9 mouse cellular contexts compared by ENCODE assay signal in the genomic region with DNA sequence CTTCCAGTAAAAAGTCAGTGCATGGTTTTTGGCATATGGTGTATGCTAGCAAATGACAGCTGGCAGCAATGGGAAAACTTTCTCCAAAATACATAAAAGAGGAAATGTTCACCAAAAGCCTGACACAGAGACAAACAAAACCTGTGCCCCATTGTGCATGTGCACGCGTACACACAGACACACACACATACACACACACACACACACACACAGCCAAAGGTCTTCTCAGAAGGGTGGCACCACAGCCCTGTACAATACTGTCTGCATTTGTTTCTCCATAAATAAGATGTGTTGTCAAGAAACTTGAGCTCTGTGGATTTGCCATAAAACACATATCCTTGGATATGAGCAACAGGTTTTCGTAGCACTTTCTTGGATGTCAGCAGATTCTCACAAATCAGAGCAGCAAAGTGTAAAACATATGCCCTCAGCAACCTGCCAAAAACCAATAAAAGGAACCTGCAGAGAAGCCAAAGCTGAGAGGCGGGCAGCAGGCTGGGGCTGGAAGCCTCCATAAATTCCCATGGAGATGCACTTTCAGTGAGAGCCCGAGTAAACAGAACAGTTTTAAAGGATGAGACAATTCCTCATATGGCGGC.
DNase-seq lines count a peak whose midpoint lies in the region; ATAC-seq and TF ChIP-seq lines count a peak whose summit lies in the region.
"Had no signal": no experiment of that assay in that cellular context is flagged by ENCODE, and none has a peak within 500 bp of the region (broad histone marks: within the 10 kb centered on the region; RNA-seq: fewer than 3 reads in every experiment).

No protein-coding gene starts in this region.

- H3K9me3 ChIP-seq in hindbrain, postnatal 0 days (ENCODE audit: low read length): no peaks in the 10 kb centered on the region
- H3K9me3 ChIP-seq in hindbrain, embryonic 13.5 days: no peaks in the 10 kb centered on the region
- no peaks in the 10 kb centered on the region for H3K9me3 ChIP-seq in liver, embryonic 12.5 days (replicated peaks)
- H3K9me3 ChIP-seq: G1E had no signal

- no peak overlapping the region for H3K27ac ChIP-seq in hindbrain, postnatal 0 days
- H3K27ac ChIP-seq in hindbrain, embryonic 13.5 days: no peak overlapping the region
- H3K27ac ChIP-seq in liver, embryonic 12.5 days: no peak overlapping the region

- peak; percentile 70 for ATAC-seq in hindbrain, postnatal 0 days
- ATAC-seq in hindbrain, embryonic 13.5 days (ENCODE audit: low FRiP score): no peak
- no peak for ATAC-seq in monocyte, adult 5-6 weeks (replicated peaks; ENCODE audit: insufficient number of reproducible peaks, low FRiP score, low TSS enrichment, poor library complexity, severe bottlenecking)
- ATAC-seq in liver, embryonic 12.5 days: no peak

- DNase-seq in hindbrain, postnatal 0 days (ENCODE audit: low spot score): peak; percentile 73
- DNase-seq in cerebellum, adult 9-10 months: peak; percentile 89
- peak; percentile 77 to 90 for DNase-seq in layer of hippocampus, adult 18-20 months (ENCODE audit: low spot score in 2 of 2)
- peak; percentile 12 for DNase-seq in mesoderm, embryonic 11.5 days (ENCODE audit: low read depth, low spot score)
- DNase-seq in thymus, adult 18-20 months: no peak

- no peak for TF ChIP-seq CTCF in hindbrain, postnatal 0 days (IDR thresholded peaks at IDR 0.05; ENCODE audit: low read depth)

- no peaks in the 10 kb centered on the region for H3K27me3 ChIP-seq in hindbrain, postnatal 0 days (ENCODE audit: insufficient read depth, low read length)
- H3K27me3 ChIP-seq in hindbrain, embryonic 13.5 days: no peaks in the 10 kb centered on the region
- H3K27me3 ChIP-seq in liver, embryonic 12.5 days (replicated peaks): no peaks in the 10 kb centered on the region

- WGBS in hindbrain, postnatal 0 days: 48% methylated on average over 6 of the region's 6 CpGs
- WGBS in hindbrain, embryonic 13.5 days: 62% methylated on average over 6 of the region's 6 CpGs
- 69% methylated on average over 6 of the region's 6 CpGs for WGBS in liver, embryonic 12.5 days (ENCODE audit: insufficient replicate concordance)

- no peak overlapping the region for H3K4me3 ChIP-seq in hindbrain, postnatal 0 days (ENCODE audit: low read length)
- no peak overlapping the region for H3K4me3 ChIP-seq in hindbrain, embryonic 13.5 days
- no peak overlapping the region for H3K4me3 ChIP-seq in liver, embryonic 12.5 days

- H3K4me2 ChIP-seq in hindbrain, postnatal 0 days (ENCODE audit: low read depth, low read length): no peak overlapping the region
- H3K4me2 ChIP-seq in hindbrain, embryonic 13.5 days: no peak overlapping the region
- H3K4me2 ChIP-seq in liver, embryonic 12.5 days: no peak overlapping the region

- H3K36me3 ChIP-seq in hindbrain, postnatal 0 days (ENCODE audit: insufficient read depth, low read length): no peaks in the 10 kb centered on the region
- H3K36me3 ChIP-seq in hindbrain, embryonic 13.5 days: no peaks in the 10 kb centered on the region
- no peaks in the 10 kb centered on the region for H3K36me3 ChIP-seq in liver, embryonic 12.5 days
- H3K36me3 ChIP-seq: G1E had no signal

- H3K4me1 ChIP-seq in hindbrain, postnatal 0 days (ENCODE audit: insufficient read depth, low read length): no peaks in the 10 kb centered on the region
- H3K4me1 ChIP-seq in hindbrain, embryonic 13.5 days (replicated peaks): peaks cover 5% of the 10 kb centered on the region; the same call in 1 of the 2 replicates
- H3K4me1 ChIP-seq in liver, embryonic 12.5 days: no peaks in the 10 kb centered on the region

- no peak overlapping the region for H3K9ac ChIP-seq in hindbrain, postnatal 0 days (replicated peaks; ENCODE audit: low read length)
- H3K9ac ChIP-seq in hindbrain, embryonic 13.5 days: no peak overlapping the region
- H3K9ac ChIP-seq in liver, embryonic 12.5 days: no peak overlapping the region

Comparison
In these comparisons a context has a peak if more than half of its experiments do, and no peak if none do; other contexts are left out.
1. DNase-seq: peak in hindbrain, postnatal 0 days (single experiment), cerebellum, adult 9-10 months (single experiment), layer of hippocampus, adult 18-20 months (2 of 2) and mesoderm, embryonic 11.5 days (single experiment); none in thymus, adult 18-20 months (0 of 2).